Mouse (Mus musculus) embryo, embryonic 11.5 days (tissue): ENCODE data around the gene Ptges3l.
A peak's percentile ranks its signal among the peaks of the same experiment; 100 is the strongest.
"Not testable (repeated sequence)": the region's sequence is repeated elsewhere in the genome, so short reads cannot be mapped to it uniquely, and the experiment has no call there.

ENCODE experiments used
- DNase-seq: peaks from one replicate; pipeline ENCODE4 v3.0.0-alpha.2; 2012; ENCODE audit warnings: low read depth, low spot score

Ptges3l gene

DNA sequence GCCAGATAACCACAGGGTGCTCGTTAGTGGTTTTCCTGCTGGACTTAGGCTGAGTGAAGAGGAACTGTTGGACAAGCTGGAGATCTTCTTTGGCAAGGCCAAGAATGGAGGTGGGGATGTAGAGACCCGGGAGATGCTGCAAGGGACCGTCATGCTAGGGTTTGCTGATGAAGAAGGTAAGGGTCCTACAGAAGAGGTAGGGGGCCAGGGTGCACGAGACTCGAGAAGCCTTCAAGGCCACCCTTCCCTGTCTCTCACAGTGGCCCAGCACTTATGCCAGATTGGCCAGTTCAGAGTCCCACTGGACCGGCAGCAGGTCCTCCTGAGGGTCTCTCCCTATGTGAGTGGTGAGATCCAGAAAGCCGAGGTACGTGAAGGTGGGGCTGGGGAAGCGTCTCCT, 32.5 kb upstream of the Ptges3l start:
- no peak for DNase-seq

DNA sequence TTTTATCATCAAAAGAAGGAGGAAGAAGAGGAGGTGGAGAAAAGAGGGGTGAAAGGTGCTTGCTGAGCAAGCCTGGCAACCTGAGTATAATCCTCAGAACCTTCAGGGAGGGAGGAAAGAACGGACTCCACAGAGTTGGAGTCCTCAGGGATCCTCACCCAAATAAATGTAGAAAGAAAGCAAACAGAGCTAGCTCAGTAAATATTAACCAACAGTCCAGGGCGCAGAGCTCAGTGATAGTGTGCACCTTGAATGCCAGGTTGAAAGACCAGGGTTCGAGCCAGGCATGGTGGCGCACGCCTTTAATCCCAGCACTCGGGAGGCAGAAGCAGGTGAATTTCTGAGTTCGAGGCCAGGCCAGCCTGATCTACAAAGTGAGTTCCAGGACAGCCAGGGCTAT, 30.5 kb upstream of the Ptges3l start:
- no peak for DNase-seq

DNA sequence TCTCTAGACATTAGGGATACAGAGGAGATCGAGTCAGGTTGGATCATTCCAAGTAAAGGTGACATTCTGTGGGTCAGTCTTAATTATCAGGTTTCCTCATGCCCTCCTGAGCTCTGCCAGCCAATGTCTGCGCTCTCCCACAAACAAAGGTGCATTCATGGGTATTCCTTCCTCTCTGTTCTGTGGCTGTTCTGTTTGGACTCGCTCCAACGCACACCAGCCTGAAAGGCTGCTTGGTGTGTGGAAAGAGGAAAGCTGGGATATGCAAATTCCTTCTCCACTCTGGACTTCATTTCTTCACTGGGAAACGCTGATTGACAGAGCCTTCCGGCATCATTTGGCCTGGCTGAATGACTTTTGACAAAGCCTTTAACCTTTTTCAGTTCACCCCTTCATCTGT, 29.6 kb upstream of the Ptges3l start:
- DNase-seq: no peak

DNA sequence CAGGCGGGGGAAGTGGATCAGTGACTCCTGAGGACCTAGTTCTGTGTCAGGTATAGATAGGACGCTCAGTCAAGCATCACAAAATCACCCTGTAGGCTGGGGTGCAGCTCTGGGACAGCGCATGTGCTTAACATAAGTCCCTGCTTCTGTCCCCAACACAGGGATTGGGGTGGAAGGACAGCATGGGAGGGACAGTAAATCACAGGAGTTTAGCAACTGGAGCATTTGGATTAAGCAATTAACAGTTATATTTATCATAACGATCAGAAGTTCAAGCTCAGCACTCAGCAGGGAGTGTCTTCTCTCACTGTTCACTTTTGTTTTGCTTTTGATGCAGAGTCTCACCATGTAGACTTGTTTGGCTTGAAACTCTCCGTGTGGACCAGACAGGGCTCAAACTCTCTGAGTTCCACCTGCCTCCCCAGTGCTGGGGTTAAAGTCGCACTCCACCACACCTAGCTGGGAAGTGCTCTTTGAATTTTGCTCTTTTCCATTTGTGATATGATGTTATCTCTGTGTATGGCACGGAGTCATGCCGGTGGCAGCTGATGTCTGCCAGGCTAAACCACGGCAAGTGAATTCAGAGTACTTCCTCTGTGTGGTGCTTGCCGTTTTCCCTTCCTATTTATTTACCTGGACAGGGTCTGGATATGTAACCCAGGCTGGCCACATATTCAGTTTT, 27.1 kb upstream of the Ptges3l start:
- DNase-seq: no peak

DNA sequence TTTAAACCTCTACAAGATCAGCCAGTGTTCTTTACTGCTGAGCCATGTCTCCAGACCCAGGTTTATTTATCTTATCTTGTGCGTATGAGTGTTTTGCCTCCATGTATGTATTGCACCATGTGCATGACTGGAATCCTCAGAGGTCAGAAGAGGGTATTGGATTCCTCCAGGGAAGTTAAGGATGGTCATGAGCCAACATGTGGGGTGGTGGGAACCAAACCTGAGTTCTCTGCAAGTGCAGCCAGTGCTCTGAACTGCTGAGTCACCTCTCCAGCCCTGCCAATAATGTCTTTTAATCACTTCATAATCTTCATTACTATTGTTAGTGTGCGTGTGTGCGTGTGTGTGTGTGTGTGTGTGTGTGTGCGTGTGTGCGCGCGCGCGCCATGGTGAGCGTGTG, 26.4 kb upstream of the Ptges3l start:
- no peak for DNase-seq

DNA sequence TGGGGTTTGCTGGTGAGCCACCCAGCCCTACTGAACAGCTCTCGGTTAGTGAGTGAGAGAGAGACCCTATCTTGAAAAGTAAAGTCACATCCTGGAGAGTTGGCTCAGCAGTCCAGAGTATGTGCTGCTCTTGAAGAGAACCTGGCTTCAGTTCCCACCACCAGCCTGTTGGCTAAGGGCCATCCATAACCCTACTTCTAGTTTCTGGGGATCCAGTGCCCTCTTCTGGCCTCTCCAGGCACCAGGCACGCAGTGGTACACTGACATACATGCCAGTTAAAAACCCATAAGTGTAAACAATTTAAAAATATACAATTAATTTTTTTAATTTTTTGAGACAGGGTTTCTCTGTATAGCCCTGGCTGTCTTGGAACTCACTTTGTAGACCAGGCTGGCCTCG, 25.3 kb upstream of the Ptges3l start:
- DNase-seq: no peak

DNA sequence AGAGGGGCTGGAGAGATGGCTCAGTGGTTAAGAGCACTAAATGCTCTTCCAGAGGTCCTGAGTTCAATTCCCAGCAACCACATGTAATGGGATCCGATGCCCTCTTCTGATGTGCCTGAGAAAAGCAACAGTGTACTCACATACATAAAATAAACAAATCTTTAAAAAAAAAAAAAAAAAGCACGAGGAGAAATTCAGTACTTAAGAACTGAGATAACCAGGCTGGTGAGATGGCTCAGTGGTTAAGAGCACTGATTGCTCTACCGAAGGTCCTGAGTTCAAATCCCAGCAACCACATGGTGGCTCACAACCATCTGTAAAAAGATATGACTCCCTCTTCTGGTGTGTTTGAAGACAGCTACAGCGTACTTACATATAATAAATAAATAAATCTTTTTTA, 24.5 kb upstream of the Ptges3l start:
- not testable (repeated sequence) for DNase-seq

DNA sequence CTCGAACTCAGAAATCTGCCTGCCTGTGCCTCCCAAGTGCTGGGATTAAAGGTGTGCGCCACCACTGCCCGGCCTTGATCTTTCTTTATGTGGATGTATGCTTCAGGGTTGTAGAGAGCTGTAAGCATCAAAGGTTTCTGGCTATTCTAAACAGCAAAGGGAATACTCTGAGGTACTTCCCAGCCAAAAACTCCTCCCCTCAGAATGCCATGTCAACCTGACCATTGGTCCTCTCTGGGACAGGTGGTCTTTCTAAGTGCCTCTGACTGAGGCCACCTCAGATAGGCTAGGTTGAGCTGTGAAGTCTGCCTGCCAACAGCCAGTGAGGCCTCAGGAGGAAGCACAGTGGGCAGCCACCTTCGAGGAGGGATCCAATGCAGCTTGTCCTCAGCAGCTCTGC, 23.8 kb upstream of the Ptges3l start:
- no peak for DNase-seq

DNA sequence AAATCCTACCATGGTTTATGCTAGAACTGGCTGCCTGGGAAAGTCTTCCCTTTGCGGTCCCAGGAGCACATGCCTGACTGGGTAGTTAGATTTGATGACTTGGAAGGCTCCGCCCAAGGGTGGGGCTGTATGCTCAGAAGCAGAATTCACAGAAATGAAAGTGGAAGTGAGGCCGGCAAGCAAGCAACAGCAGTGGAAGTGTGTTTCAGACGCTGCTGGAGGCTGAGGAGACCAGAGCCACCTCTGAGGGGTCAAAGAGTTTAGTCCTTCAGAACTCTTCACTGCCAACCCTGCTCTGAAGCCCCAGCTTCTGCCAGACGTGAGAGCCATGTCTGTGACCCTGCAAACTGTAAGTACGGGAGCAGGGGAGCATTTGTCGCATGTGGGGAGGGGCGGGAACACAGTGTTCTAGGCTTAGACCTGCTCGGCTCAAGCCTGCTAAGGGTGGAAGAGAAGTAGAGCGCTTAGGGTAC, 23.2 kb upstream of the Ptges3l start, which contains the start of gene Ifi35:
Ifi35 (plus strand) TSS at position 134 of the 473 bp plus-strand sequence.
- no peak for DNase-seq

DNA sequence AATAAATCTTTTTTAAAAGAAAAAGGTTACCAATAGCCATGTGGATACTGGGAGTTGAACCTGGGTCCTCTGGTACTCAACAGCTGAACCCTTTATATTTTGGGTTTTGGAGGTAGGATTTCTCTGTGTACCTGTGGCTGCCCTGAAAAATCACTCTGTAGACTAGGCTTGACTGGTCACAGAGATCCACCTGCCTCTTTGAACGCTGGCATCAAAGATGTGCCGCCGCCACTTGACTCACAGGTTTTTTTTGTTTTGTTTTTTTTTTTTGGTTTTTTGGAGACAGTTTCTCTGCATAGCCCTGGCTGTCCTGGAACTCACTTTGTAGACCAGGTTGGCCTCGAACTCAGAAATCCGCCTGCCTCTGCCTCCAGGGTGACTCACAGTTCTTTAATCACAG, 22.7 kb upstream of the Ptges3l start:
- no peak for DNase-seq

DNA sequence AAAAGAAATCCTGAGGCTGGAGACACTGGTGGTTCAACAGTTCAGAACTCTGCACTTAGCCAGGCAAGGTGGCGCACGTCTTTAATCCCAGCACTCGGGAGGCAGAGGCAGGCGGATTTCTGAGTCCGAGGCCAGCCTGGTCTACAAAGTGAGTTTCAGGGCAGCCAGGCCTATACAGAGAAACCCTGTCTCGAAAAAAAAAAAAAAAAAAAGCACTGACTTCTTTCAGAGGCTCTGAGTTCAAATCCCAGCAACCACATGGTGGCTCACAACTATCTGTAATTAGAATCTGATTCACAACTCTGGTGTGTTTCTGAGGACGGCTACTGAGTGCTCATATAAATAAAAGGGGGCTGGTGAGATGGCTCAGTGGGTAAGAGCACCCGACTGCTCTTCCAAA, 21.7 kb upstream of the Ptges3l start:
- not testable (repeated sequence) for DNase-seq

DNA sequence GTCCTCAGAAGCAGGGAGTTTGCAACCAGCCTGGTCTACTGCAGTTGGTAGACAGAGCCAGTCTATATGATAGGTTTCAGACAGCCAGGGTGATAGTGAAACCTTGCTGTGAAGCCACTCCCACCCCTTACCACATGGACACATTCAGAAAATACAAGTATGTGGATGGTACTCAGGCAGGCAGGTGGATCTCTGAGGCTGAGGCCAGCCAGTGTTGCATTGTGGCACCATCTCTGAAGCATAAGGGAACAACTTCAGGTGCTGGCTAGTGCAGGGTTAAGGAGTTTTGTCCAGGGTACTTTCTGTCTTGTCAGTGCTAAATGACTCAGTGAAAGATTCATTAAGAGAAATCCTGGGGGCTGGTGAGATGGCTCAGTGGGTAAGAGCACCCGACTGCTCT, 21.2 kb upstream of the Ptges3l start:
- no peak for DNase-seq

DNA sequence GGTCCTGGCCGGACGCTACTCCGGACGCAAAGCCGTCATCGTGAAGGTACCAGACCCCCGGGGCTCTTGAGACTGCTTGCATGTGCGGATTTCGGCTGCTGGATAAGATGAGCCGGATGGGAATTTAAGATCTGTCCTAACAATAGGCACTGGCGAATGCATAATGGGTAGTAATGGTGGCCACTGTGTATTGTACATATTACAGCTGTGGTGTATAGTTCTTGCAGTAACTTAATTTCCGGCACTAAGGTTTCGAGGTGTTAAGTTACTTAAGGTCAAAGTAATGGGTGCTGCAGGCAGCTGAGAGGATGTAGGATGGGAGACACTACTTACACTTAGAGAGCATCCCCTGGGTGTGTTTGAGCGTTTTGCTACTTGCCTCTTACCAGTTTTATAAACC, 17.6 kb upstream of the Ptges3l start:
- DNase-seq: no peak

DNA sequence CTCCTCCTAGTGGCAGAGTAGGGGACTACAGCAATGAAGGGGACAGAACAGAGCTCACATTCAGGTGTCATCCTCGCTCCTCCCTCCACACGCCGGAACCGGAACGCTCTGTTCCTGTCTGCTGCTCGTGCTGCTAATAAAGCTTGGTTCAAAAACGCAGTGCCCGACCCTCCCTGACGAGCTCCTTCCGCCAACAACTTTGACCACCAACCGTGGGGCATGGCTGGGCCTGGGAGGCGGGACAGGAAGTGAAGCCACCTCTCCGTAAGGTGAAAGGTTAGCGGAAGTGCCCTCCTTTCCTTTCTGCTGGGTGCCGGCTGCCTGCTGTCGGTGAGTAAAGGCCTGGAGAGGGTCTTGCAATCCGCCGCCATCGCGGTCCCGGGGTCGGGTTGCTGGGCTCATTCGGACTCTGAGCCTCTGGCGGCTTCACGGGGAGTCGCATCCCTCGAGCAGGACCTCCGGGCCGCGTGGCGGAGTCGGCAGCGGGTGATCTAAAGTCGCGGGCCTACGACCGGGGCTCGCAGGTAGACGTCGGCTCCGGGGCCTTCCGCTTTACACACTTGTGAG, 17.1 kb upstream of the Ptges3l start, which contains the start of gene Rpl27:
Rpl27 (plus strand) TSS at position 172 of the 567 bp plus-strand sequence.
- DNase-seq: peak; percentile 98

DNA sequence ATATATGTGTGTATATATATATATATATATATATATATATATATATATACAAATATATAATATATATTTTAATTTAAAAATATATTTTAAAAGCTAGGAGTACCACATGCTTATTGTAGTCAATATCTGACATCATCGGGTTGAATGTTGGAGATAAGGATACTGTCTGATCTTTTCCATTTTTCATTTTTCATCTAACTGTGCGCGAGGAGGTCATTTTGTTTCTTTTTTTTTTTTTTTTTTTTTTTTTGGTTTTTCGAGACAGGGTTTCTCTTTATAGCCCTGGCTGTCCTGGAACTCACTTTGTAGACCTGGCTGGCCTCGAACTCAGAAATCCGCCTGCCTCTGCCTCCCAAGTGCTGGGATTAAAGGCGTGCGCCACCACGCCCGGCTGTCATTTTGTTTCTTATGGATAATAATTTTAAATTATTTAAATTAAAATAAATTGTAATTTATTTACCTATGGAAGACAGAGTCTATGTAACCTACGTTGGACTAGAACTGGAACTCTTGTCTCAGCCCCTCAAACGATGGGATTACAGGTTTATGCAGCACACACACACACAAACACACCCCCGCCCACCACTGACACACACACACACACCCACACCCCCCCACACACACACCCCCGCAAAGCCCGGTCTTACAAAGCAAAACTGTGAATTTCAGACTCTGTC, 16.5 kb upstream of the Ptges3l start:
- DNase-seq: not testable (repeated sequence)

DNA sequence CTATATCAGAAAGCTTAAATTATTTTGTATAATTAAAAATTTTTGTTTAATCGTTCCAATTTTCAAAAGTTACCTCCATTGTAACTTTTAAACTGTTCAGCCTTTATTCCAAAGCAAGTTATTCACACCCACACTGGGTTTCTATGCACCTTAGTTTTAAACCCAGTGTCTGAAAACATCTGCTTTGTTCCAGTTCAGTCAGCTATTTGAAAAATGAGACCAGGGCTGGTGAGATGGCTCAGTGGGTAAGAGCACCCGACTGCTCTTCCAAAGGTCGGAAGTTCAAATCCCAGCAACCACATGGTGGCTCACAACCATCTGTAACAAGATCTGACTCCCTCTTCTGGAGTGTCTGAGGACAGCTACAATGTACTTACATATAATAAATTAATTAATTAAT, 12.9 kb upstream of the Ptges3l start:
- DNase-seq: not testable (repeated sequence)

DNA sequence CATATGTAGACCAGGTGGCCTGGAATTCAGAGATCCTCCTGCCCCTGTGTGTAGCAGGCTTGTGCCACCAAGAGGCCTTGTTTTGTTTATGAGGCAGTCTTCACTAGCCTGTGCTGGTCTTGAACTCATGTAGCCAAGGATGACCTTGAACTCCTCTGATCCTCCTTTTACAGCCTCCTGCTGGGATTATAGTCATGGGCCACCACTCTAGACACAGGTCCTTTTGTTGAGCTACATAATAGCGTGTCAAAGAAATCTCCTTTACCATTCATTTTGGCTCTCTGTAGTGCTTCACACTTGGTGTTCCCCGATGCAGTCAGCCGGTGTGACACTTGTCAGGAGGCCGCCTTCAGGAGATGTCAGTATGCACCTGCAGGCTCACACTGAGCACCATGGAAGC, 11.8 kb upstream of the Ptges3l start:
- no peak for DNase-seq

DNA sequence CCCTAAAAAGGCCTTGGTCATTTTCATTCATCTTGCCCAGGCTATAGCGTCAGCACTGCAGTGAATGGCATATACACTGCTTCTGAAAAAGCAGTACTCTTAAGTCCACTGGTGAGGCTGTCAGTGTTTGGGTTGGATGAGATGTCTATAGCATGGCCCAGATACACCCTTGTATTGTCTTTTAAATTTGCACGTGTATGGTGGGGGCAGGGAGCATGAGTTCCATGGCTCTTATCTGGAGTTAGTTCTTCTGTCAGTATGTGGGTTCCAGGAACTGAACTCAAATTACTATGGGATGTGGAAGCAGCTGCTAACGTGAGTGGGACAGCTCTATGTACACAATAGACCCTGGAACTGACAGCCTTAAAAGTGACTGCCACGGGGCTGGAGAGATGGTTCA, 10.7 kb upstream of the Ptges3l start:
- DNase-seq: no peak

DNA sequence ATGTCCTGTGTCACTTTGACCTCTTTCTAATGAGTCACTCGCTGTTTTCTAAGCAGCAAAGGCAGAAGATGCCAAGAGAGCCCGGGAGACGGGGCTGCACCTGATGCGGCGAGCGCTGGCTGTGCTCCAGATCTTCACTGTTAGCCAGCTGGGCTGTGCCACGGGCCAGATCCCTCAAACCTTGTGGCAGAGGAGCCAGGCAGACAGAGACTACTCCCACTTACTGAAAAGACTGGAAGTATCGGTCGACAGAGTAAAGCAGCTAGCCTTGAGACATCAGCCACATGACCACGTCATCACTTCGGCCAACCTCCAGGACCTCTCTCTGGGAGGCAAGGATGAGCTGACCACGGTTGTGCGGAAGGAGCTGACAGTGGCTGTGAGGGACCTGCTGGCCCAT, 8.3 kb upstream of the Ptges3l start:
- no peak for DNase-seq

DNA sequence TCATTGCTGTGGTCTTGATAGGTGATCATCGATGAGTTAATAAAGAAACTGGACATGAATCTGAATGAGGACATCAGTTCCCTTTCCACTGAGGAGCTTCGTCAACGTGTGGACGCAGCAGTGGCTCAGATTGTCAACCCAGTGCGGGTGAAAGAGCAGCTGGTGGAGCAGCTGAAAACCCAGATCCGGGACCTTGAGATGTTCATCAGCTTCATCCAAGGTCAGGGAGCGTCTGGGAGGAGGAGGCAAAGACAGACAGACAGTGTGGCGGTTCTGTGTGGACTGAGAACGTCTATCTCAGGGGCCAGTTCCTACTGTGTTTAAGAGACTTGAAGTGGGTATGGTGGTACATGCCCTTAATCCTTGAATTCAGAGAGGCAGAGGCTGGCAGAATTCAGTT, 6.2 kb upstream of the Ptges3l start:
- DNase-seq: no peak

DNA sequence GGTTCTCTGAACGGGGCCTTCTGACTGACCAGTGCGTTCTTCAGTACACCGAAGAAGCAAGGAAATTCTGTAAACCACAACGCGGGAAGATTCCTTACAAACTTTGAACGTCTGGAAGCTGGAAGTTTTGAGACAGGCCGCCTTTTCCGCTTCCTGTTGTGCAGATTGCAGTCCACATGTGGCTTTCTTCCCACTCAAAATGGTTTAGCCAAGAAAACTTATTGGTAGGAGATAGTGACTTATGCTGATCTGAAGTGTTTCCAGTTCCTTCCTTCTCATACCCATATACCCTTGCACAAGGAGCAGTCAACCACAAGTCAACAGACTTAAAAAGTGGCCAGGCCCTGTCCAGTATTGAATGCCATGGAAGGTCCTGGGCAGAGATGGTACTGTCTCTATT, 1.0 kb upstream of the Ptges3l start:
- DNase-seq: no peak

DNA sequence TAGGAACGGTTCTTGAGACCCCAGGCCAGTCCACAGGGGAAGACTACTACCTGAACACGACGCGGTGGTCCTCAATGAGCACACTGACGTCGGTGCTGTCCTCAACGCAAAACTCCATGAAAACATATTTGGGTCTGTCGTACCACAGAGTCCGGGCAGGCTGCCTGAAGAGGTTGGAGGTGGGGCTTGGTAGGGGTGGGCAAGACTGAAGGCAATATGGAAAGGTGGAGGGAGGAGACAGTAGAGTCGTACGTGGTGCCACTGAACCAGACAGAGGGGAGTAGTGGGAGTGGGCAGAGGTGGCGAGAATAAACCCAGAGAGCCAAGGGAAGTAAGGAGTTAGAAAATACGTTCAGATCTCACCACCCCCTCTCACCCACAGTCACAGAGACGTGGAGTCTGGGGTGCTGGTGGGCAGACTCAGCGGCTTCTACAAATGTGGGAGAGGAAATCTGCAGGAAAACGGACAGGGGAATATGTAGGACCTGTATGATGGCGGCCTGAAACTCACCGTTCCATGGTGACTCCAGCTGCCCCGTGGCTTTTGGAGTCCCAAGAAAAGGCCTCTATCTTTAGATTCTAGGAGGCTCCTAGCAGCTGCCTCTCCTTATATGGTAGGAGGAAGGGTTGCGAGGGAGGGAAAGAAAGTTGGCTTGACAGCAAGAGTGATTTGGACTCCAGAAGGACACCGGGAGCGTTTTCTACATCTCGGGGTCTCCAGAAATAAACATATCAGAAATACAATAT, 855 bp downstream of the Ptges3l start, which contains the start of gene Gm27029:
Gm27029 (minus strand) TSS at position 692 of the 747 bp plus-strand sequence.
- DNase-seq: no peak
